In the genomic region with DNA sequence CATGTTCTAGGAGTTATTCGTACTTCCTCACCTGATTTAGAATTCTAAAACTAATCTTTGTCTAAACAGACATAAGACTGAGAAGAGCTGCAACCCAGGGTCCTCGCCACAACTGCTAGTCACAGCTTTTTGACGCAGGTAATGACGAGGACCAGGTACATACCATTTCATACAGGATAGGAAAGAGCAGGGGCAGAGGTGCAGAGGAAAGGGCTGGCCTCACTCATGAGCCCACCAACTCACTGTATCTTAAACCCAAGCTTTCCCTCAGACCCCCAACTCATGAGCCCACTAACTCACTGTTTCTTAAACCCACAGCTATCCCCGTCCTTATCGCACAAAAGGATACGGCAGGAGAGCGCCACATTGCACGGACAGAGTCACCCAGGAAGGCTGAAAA, we compare ENCODE assay signal across 25 mouse cellular contexts. TPM values are rescaled to one million over a fixed set of nuclear protein-coding genes. Genes with fewer than 3 reads are reported as not detected.
DNase-seq lines count a peak whose midpoint lies in the region; ATAC-seq lines count a peak whose summit lies in the region.
"Had no signal": no experiment of that assay in that cellular context is flagged by ENCODE, and none has a peak within 500 bp of the region (broad histone marks: within the 10 kb centered on the region; RNA-seq: fewer than 3 reads in every experiment).

No protein-coding gene starts in this region.

- H3K4me2 ChIP-seq in hindbrain, embryonic 11.5 days (replicated peaks; ENCODE audit: low read depth, low read length) = no peak overlapping the region

- H3K4me3 ChIP-seq in heart, embryonic 10.5 days = no peak overlapping the region
- H3K4me3 ChIP-seq in hindbrain, embryonic 10.5 days = no peak overlapping the region
- H3K4me3 ChIP-seq in hindbrain, embryonic 11.5 days (ENCODE audit: low read depth, low read length) = no peak overlapping the region

- H3K9ac ChIP-seq in hindbrain, embryonic 11.5 days (ENCODE audit: low read depth, low read length) = no peak overlapping the region

- H3K4me1 ChIP-seq in heart, embryonic 10.5 days = no peaks in the 10 kb centered on the region
- no peaks in the 10 kb centered on the region for H3K4me1 ChIP-seq in hindbrain, embryonic 10.5 days (replicated peaks)
- H3K4me1 ChIP-seq in hindbrain, embryonic 11.5 days (replicated peaks; ENCODE audit: control insufficient read depth, insufficient read depth, low read length) = no peaks in the 10 kb centered on the region

- H3K36me3 ChIP-seq in heart, embryonic 10.5 days = peaks cover 92% of the 10 kb centered on the region
- H3K36me3 ChIP-seq in hindbrain, embryonic 10.5 days = peaks cover 99% of the 10 kb centered on the region
- H3K36me3 ChIP-seq in hindbrain, embryonic 11.5 days (ENCODE audit: control insufficient read depth, insufficient read depth, low read length) = peaks cover 18% of the 10 kb centered on the region

- intact Hi-C loops in heart, postnatal 36 days (cut with DNase I) = no loop called here

- H3K27ac ChIP-seq in heart, embryonic 10.5 days = no peak overlapping the region
- no peak overlapping the region for H3K27ac ChIP-seq in hindbrain, embryonic 10.5 days
- no peak overlapping the region for H3K27ac ChIP-seq in hindbrain, embryonic 11.5 days (ENCODE audit: low read depth, low read length)

- H3K27me3 ChIP-seq in heart, embryonic 10.5 days (ENCODE audit: insufficient read depth, poor library complexity, severe bottlenecking) = no peaks in the 10 kb centered on the region
- no peaks in the 10 kb centered on the region for H3K27me3 ChIP-seq in hindbrain, embryonic 10.5 days (ENCODE audit: insufficient read depth, poor library complexity, severe bottlenecking)
- H3K27me3 ChIP-seq in hindbrain, embryonic 11.5 days (ENCODE audit: control insufficient read depth, insufficient read depth, low read length) = no peaks in the 10 kb centered on the region
- H3K27me3 ChIP-seq: CH12.LX, Patski had no signal

- WGBS in heart, embryonic 10.5 days = 94% methylated on average over 9 of the region's 9 CpGs
- WGBS in hindbrain, embryonic 10.5 days = 96% methylated on average over 9 of the region's 9 CpGs
- 94% methylated on average over 9 of the region's 9 CpGs for WGBS in hindbrain, embryonic 11.5 days

- peak; percentile 54 for DNase-seq in heart, adult 11 months
- DNase-seq in heart, adult 18-20 months = no peak
- DNase-seq in heart, embryonic 10.5 days (ENCODE audit: low spot score) = peak; percentile 66
- DNase-seq in heart, postnatal 36 days = no peak
- peak; percentile 0 for DNase-seq in hindbrain, embryonic 10.5 days (ENCODE audit: low spot score)
- no peak for DNase-seq in hindbrain, embryonic 11.5 days (ENCODE audit: low spot score)
- DNase-seq in testis, postnatal 10 days (ENCODE audit: low spot score) = peak; percentile 19
- DNase-seq in testis, postnatal 14 days (ENCODE audit: low spot score) = no peak
- DNase-seq: adrenal gland, adult 2 months; adrenal gland, adult 8-10 months; adrenal gland, postnatal 10 days; adrenal gland, postnatal 14 days; adrenal gland, postnatal 25 days; adrenal gland, postnatal 36 days; B cell, adult 2 months; cerebellum, adult 11 months; cerebellum, adult 11-12 months had no signal

- no peak for ATAC-seq in hindbrain, embryonic 11.5 days (ENCODE audit: low FRiP score)
- ATAC-seq: activated CD4-positive, CD25-positive, alpha-beta regulatory T cell, adult 4 months; CD4-positive, CD25-positive, alpha-beta regulatory T cell, adult 4 months; Patski had no signal

- H3K9me3 ChIP-seq in heart, embryonic 10.5 days = no peaks in the 10 kb centered on the region
- H3K9me3 ChIP-seq in hindbrain, embryonic 10.5 days = no peaks in the 10 kb centered on the region
- no peaks in the 10 kb centered on the region for H3K9me3 ChIP-seq in hindbrain, embryonic 11.5 days (ENCODE audit: control insufficient read depth, low read length)
- H3K9me3 ChIP-seq: G1E had no signal

RNA-seq across cellular contexts. Expression of gene Paxip1, which starts 8.1 kb away (rescaled TPM):
- total RNA-seq in heart, adult 18-20 months (2021) = 10 to 100 TPM; 13.6 to 16.1 TPM
- polyA plus RNA-seq in heart, embryonic 10.5 days (2016; fragmentation: Nextera tagmentation; extraction: Ambion mirVana) = 36.5 and 38.0 TPM in 2 replicates
- total RNA-seq in heart, postnatal 36 days (2021) = 10 to 100 TPM; 17.1 to 18.5 TPM
- polyA plus RNA-seq in hindbrain, embryonic 10.5 days (2016; fragmentation: Nextera tagmentation; extraction: Ambion mirVana) = 48.7 and 55.6 TPM in 2 replicates
- polyA plus RNA-seq in hindbrain, embryonic 11.5 days (2014; fragmentation: Nextera tagmentation; extraction: Ambion mirVana) = 34.6 and 41.9 TPM in 2 replicates

RNA-seq across cellular contexts. Expression of gene Htr5a, which starts 58.6 kb away (rescaled TPM):
- total RNA-seq in heart, adult 18-20 months (2021) = not detected
- polyA plus RNA-seq in heart, embryonic 10.5 days (2016; fragmentation: Nextera tagmentation; extraction: Ambion mirVana) = not detected in 2 replicates
- not detected for total RNA-seq in heart, postnatal 36 days (2021)
- 0.07 TPM in 1 of 2 replicates, not detected in the other for polyA plus RNA-seq in hindbrain, embryonic 10.5 days (2016; fragmentation: Nextera tagmentation; extraction: Ambion mirVana)
- polyA plus RNA-seq in hindbrain, embryonic 11.5 days (2014; fragmentation: Nextera tagmentation; extraction: Ambion mirVana) = 0.07 TPM in 1 of 2 replicates, not detected in the other
- total RNA-seq: adrenal gland, adult 18-20 months; adrenal gland, adult 2 months; adrenal gland, adult 8-10 months; adrenal gland, postnatal 10 days; adrenal gland, postnatal 14 days; adrenal gland, postnatal 36 days; CH12.LX; MEL had no signal
- polyA plus RNA-seq: activated CD4-positive, CD25-positive, alpha-beta regulatory T cell, adult 4 months; adrenal gland, adult 2 months; C2C12; CD4-positive, CD25-positive, alpha-beta regulatory T cell, adult 4 months; G1E; Patski had no signal

Comparison
In these comparisons a context has a peak if more than half of its experiments do, and no peak if none do; other contexts are left out.
1. DNase-seq: peak in heart, adult 11 months (single experiment), heart, embryonic 10.5 days (single experiment), hindbrain, embryonic 10.5 days (single experiment) and testis, postnatal 10 days (single experiment); none in heart, adult 18-20 months (0 of 2), heart, postnatal 36 days (0 of 2), hindbrain, embryonic 11.5 days (single experiment) and testis, postnatal 14 days (single experiment).